Mouse (Mus musculus) brain, embryonic 14.5 days (tissue): ENCODE measurements around the gene Crim1.

Experiments
- CTCF ChIP-seq: fragments of 200-500 bp; IDR thresholded peaks from 2 replicates; pipeline ENCODE4 v1.5.1; 2012; ENCODE audit warnings: inconsistent platforms, mild to moderate bottlenecking, moderate library complexity, borderline replicate concordance; ENCODE audit not compliant: insufficient read depth, insufficient read length; ENCODE audit errors: extremely low read depth
- POLR2A ChIP-seq: fragments of 200-500 bp; IDR thresholded peaks from 2 replicates; pipeline ENCODE4 v1.6.1; 2012; ENCODE audit warnings: mild to moderate bottlenecking, inconsistent platforms, borderline replicate concordance; ENCODE audit not compliant: poor library complexity, insufficient read depth, insufficient read length, severe bottlenecking; ENCODE audit errors: extremely low read depth

DNA sequence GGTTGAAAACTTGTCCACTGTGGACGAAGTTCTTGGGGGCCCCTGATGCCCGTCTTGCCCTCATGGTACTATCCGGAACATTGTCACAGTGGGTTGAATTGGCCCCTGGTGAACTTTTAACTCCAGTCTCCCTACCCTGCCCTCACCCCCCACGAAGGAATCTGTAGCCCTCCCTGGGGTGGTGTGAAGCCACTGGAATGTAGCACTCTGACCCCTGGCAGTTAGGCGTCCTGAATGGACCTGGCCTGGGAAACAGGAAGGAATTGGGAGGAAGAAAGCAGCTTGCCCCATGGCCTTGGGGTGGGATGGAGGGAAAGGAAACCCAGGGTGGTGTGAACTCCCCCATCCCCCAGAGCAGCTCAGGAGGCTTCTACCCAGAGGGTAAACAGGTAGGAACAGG, 25.5 kb downstream of the Crim1 start:
- TF ChIP-seq CTCF (no peak), POLR2A (no peak)
